Mouse (Mus musculus) ES-Bruce4 (cell line): ENCODE measurements around the gene Usp44. TPM values are rescaled to one million over a fixed set of nuclear protein-coding genes. Genes with fewer than 3 reads are reported as not detected.
A peak's percentile ranks its signal among the peaks of the same experiment; 100 is the strongest.

Experiments
- H3K27ac ChIP-seq: 2 replicates; pipeline ENCODE4 v1.5.1; 2012; ENCODE audit warnings: low read length, inconsistent platforms; ENCODE audit not compliant: insufficient read depth
- H3K27me3 ChIP-seq: 2 replicates; pipeline ENCODE4 v1.6.1; 2012; ENCODE audit warnings: mild to moderate bottlenecking, low read length, inconsistent platforms; ENCODE audit not compliant: control insufficient read depth, poor library complexity, insufficient read depth, severe bottlenecking
- H3K36me3 ChIP-seq: 2 replicates; pipeline ENCODE4 v1.6.1; 2012; ENCODE audit warnings: inconsistent platforms, mild to moderate bottlenecking, low read length, moderate library complexity; ENCODE audit not compliant: control insufficient read depth, poor library complexity, insufficient read depth, severe bottlenecking
- H3K4me1 ChIP-seq: one replicate; pipeline ENCODE4 v1.8.1; 2011; ENCODE audit warnings: low read length; ENCODE audit not compliant: control insufficient read depth, insufficient read depth
- H3K4me3 ChIP-seq: 2 replicates; pipeline ENCODE4 v1.5.1; 2011; ENCODE audit warnings: low read depth, mild to moderate bottlenecking, low read length
- H3K9ac ChIP-seq: 2 replicates; pipeline ENCODE4 v1.6.1; 2012; ENCODE audit warnings: low read depth, mild to moderate bottlenecking, inconsistent platforms; ENCODE audit not compliant: poor library complexity, severe bottlenecking
- H3K9me3 ChIP-seq: replicated peaks from 2 replicates; pipeline ENCODE4 v1.6.1; 2012; ENCODE audit warnings: mild to moderate bottlenecking, low read length, inconsistent platforms; ENCODE audit not compliant: control insufficient read depth, poor library complexity, insufficient read depth, severe bottlenecking
- CTCF ChIP-seq: IDR thresholded peaks from one replicate; pipeline ENCODE4 v1.8.1; 2011; ENCODE audit warnings: low read depth, low read length
- EP300 ChIP-seq: IDR thresholded peaks from 2 replicates; pipeline ENCODE4 v1.6.1; 2011; ENCODE audit warnings: low read depth, low read length; ENCODE audit not compliant: insufficient read depth
- POLR2A ChIP-seq: IDR thresholded peaks from one replicate; pipeline ENCODE4 v1.8.1; 2011; ENCODE audit warnings: low read length; ENCODE audit not compliant: insufficient read depth
- polyA plus RNA-seq: library from polyadenylated mRNA; stranded (reverse); fragments of >200 nt; gene quantifications from 2 replicates; pipeline ENCODE4 v1.2.4, GENCODE M21; 2011; ENCODE audit warnings: low read depth; ENCODE audit not compliant: missing spikeins, insufficient read depth, insufficient read length

Usp44 gene
- polyA plus RNA-seq, 1 experiment, result 19.2 TPM

DNA sequence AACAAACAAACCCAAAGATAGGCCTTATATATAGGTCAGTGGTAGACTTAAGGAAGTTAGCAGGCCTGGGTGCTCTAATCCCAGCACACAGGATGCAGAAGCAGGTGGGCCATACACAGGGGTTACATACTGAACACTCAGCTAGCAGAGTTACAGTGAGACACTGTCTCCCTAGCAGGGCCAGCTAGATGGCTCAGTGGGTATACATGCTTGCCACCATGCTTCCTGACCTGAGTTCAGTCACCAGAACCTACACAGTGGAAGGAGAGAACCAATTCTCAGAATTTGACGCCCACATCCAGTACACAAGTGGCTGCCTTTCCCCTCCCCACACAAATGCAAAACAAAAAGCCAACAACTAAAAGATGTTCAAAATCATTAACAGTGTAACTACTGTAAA is 45.4 kb downstream of the Usp44 start:
- peaks cover 10% of the 10 kb centered on the region for H3K36me3 ChIP-seq
- no peaks in the 10 kb centered on the region for H3K9me3 ChIP-seq
- no peaks in the 10 kb centered on the region for H3K27me3 ChIP-seq
- TF ChIP-seq CTCF, result no peak
- no peak for TF ChIP-seq EP300
- TF ChIP-seq POLR2A, result no peak
- H3K4me3 ChIP-seq, result no peak overlapping the region
- H3K27ac ChIP-seq, result no peak overlapping the region
- H3K4me1 ChIP-seq, result no peaks in the 10 kb centered on the region
- no peak overlapping the region for H3K9ac ChIP-seq

DNA sequence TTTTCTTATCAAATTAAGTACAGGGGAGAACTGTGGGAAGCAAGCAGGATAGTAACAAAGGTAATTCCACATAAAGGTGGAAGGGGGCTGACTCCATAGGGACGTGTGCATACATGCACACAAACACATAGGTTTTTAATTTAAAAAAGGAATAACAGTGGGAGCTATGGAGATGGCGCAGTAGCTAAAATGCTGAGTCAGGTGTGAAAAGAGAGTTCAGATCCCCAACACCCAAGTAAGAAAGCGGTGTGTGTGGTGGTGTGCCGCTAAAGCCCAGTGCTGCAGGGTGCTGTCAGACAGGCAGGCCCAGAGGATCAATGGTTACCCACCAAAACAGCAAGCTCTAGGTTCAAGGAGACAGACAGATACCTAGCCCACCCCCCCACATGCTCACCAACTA is 47.4 kb downstream of the Usp44 start:
- Histone ChIP-seq H3K9ac (no peak overlapping the region), H3K9me3 (no peaks in the 10 kb centered on the region), H3K4me1 (no peaks in the 10 kb centered on the region), H3K36me3 (peaks cover 7% of the 10 kb centered on the region), H3K27me3 (no peaks in the 10 kb centered on the region), H3K27ac (no peak overlapping the region), H3K4me3 (no peak overlapping the region)
- TF ChIP-seq CTCF (no peak), EP300 (no peak), POLR2A (no peak)

DNA sequence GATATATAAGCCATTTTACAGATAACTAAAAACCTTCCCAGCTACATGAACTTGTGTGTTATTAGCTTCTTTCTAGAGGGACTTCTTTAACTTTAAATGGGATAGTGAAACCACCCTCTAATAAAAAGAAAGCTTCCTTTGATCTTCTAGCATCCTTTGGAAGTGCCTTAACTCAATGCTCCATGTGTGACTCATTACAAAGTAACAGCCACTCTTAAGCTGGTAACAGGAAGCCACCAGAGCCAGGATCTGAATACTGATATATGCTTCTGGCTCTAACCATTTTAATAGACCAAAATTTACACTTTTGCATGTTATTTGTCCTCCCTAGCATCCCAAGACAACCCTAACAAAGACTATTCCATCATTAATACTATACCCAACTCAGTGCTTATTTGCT is 50.6 kb downstream of the Usp44 start:
- Histone ChIP-seq H3K9ac (no peak overlapping the region), H3K36me3 (peaks cover 23% of the 10 kb centered on the region), H3K4me1 (no peaks in the 10 kb centered on the region), H3K27me3 (no peaks in the 10 kb centered on the region), H3K27ac (no peak overlapping the region), H3K9me3 (no peaks in the 10 kb centered on the region), H3K4me3 (no peak overlapping the region)
- TF ChIP-seq CTCF (no peak), EP300 (no peak), POLR2A (no peak)

DNA sequence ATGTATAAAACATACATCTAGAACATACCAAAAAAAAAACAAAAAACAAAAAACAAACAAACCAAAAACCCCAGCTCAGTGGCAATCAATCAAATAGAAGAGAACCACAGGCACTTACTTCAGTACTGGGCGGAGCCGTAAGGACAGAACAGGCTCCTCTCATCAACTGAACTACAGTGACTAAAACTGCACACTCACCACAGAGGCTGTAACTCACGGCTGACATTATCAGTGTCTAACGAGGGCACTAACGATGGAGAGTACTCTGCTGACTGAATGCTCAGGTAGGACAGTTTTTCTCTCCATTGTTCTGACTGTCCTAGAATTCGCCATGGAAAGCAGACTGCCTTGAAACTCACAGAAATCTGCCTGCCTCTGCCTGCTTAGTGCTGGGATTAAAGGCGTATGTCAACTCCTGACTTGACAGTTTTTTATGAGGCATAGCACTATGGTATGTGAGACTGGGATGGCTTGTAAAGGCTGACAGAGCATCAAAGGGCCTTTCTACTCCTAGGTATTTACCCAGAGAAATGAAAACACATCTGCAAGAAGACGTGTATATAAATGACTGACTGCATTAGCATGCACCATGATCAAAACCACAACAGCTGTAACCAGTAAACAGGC is 51.5 kb downstream of the Usp44 start:
- Histone ChIP-seq H3K27me3 (no peaks in the 10 kb centered on the region), H3K9me3 (no peaks in the 10 kb centered on the region)
- no peak for TF ChIP-seq CTCF
- no peak for TF ChIP-seq EP300
- no peak for TF ChIP-seq POLR2A

DNA sequence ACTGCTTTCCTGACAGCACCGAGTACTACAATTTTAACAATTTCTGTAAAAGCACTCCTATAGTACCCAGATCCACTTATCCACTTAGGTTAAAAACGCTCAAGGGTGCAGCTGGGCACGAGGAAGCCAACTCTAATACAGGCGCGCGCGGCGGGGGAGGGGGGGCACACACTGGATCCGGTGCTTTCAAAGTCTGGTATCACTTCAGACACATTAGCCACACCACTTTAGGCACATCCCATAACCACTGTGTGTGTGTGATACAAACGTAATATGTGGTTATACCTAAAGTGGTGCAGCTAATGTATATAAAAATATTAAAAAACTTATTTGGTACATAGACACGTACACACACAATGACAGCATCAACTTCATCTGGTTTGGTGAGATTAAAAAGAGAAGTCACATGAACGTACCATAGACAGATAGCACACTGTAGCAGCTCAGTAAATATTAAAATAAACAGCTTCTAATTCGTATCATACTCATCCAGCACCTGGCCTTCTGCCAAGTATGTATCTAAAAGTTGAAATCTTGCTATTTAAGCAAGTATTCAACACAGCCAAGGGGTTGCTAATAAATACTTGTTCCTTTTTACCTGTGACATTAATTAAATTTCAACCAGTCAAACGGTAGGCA is 54.6 kb downstream of the Usp44 start:
- TF ChIP-seq EP300 (no peak), CTCF (no peak), POLR2A (no peak)
- no peaks in the 10 kb centered on the region for H3K4me1 ChIP-seq

More for the DNA sequence above, 51.5 kb downstream of the Usp44 start:
- no peak overlapping the region for H3K27ac ChIP-seq
- H3K36me3 ChIP-seq, result peaks cover 24% of the 10 kb centered on the region
- no peak overlapping the region for H3K9ac ChIP-seq
- no peaks in the 10 kb centered on the region for H3K4me1 ChIP-seq
- H3K4me3 ChIP-seq, result no peak overlapping the region

DNA sequence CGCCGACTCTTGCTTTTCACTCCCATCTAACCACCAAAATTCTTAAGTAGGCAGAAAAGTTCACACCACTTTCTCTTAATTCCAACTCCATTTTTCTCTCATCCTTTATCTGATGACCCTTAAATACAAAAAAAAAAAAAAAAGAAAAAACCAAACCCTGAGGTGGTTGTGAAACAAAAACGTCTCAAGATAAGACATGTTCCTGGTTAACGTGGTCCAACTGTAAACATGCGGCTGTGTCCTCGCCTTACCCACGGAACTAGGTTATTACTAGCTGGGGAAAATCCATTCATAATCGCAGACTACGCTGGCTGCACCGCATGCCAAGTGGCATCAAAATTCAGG is 57.2 kb downstream of the Usp44 start:
- Histone ChIP-seq H3K27ac (no peak overlapping the region), H3K4me1 (no peaks in the 10 kb centered on the region), H3K9me3 (no peaks in the 10 kb centered on the region), H3K27me3 (no peaks in the 10 kb centered on the region), H3K36me3 (peaks cover 18% of the 10 kb centered on the region), H3K4me3 (peak overlapping the region; percentile 86), H3K9ac (peak overlapping the region; percentile 76)
- TF ChIP-seq POLR2A, result no peak
- TF ChIP-seq EP300, result no peak
- no peak for TF ChIP-seq CTCF

More for the DNA sequence above, 54.6 kb downstream of the Usp44 start:
- H3K27me3 ChIP-seq, result no peaks in the 10 kb centered on the region
- no peaks in the 10 kb centered on the region for H3K9me3 ChIP-seq
- no peak overlapping the region for H3K9ac ChIP-seq
- no peak overlapping the region for H3K27ac ChIP-seq
- H3K4me3 ChIP-seq, result no peak overlapping the region
- H3K36me3 ChIP-seq, result peaks cover 18% of the 10 kb centered on the region
